Mouse (Mus musculus) ES-Bruce4 (cell line): Measurements from ENCODE around the gene Mboat7.

Source experiments
- CTCF ChIP-seq: IDR thresholded peaks from one replicate; pipeline ENCODE4 v1.8.1; 2011; ENCODE audit warnings: low read depth, low read length
- POLR2A ChIP-seq: IDR thresholded peaks from one replicate; pipeline ENCODE4 v1.8.1; 2011; ENCODE audit warnings: low read length; ENCODE audit not compliant: insufficient read depth

DNA sequence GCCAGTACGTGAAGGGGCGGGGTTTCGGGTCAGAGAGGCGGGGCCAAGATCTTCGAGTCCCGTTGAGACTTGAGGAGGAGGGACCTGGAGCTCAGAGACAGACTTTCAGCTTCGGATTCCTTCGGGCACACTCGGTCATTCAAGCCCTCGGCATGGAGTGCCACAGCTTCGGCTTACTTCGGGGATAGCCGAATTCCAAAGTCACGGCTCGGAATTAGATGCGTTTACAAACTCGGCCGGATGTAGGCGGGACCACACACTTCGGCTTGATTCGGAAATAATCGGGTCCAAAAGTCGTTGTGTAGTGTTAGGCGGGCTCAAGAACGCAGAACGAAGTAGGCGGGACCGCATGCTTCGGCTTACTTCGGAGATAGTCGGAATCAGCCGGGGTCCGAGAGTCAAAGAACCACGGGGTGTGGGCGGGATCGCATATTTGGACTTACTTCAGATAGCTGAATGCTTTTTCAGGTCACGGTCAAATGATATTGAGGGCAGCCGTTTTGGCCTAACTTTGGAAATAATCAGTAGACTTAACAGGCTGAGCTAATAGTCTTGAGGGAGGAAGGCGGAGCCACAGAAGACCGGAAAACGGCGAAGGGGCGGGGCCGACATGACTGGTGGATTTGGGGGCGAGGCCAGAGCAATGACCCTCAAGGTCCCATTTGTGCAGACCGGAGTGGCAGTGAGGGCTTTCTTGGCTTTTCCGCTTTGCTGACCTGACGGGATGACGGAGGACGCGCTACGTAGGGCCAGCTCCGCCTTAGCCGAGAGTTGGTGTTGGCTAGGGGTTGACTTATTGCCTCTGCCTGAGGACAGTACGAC lies at the start of gene Mboat7:
- TF ChIP-seq POLR2A (peak; percentile 95), CTCF (no peak)
